Mouse (Mus musculus): ENCODE results near the gene Rapgef4. TPM values are rescaled to one million over a fixed set of nuclear protein-coding genes. Genes with fewer than 3 reads are reported as not detected.

Gene Rapgef4
- polyA plus RNA-seq, 1 experiment from 2014 or later, result 4.2 TPM

DNA sequence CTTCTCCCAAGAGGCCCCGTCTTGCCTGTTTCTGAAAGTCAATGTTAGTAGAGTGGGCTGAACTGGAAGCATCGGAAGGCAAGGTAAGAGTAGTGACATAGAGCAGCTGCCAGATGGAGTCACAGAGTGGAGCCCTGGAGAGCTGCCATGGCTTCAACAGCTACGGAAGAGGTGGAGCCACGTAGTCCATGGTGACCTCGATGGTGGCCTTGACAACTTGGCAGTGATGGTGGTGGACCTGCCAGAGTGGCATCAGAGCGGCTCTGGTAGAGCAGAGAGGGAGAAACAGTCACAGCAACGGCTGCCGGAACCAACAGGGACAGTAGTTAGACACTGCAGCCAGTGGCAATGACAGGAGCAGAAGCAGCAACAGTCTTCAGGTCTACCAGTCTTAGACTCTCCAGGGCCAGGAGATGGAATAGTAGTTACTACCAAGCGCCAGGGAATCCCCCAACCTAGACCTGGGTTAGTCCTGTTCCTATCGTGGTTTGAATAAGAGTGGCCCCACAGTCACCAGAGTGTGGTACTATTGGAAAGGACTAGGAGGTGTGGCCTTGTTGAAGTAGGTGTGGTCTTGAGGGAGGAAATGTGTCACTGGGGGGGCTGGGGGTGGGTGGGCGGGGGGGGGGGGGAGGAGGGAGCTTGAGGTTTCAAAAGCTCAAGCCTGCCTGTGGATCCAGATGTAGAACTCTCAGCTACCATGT is 6.7 kb upstream of the Rapgef4 start:
- Histone ChIP-seq H3K4me2 (no peak overlapping the region), H3K27ac (ENCODE audit: low read depth, low read length) (no peak overlapping the region), H3K27me3 (replicated peaks; ENCODE audit: control insufficient read depth, insufficient read depth, low read length) (peaks cover 1% of the 10 kb centered on the region; the same call in 1 of the 2 replicates), H3K9ac (ENCODE audit: low read depth, low read length) (no peak overlapping the region), H3K9me3 (ENCODE audit: control insufficient read depth, low read length) (no peaks in the 10 kb centered on the region), H3K4me1 (replicated peaks; ENCODE audit: control insufficient read depth, insufficient read depth, low read length) (no peaks in the 10 kb centered on the region), H3K36me3 (ENCODE audit: control insufficient read depth, insufficient read depth, low read length) (no peaks in the 10 kb centered on the region), H3K4me3 (ENCODE audit: low read depth, low read length) (no peak overlapping the region)
- 79% methylated on average over 10 of the region's 11 CpGs for WGBS
- no peak for ATAC-seq (replicated peaks; ENCODE audit: low FRiP score)
- no peak for DNase-seq (ENCODE audit: low spot score)

DNA sequence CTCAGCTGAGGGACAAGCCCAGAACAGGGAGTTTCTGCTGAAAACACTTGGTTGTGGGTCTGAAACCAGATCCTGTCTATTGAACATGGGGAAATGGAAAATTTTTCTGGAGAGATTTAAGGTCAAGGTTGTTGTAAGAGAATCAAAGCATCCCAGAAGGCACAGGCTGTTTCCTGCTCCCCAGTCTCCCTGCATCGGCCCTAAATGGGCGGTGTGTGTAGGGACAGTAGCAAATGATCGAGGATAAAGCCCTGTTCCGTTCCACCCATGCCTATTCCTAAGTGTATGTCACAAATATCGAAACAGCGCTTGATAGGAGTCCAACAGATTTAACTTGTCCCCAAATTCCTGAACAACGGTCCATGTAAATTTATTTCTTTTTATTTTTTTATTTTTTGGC is 1.1 kb upstream of the Rapgef4 start:
- DNase-seq (ENCODE audit: low spot score), result no peak
- H3K4me2 ChIP-seq, result no peak overlapping the region
- ATAC-seq (replicated peaks; ENCODE audit: low FRiP score), result no peak
- no peaks in the 10 kb centered on the region for H3K9me3 ChIP-seq (ENCODE audit: control insufficient read depth, low read length)
- no peaks in the 10 kb centered on the region for H3K36me3 ChIP-seq (ENCODE audit: control insufficient read depth, insufficient read depth, low read length)
- no peak overlapping the region for H3K27ac ChIP-seq (ENCODE audit: low read depth, low read length)
- no peaks in the 10 kb centered on the region; the same call in 1 of the 2 replicates for H3K4me1 ChIP-seq (replicated peaks; ENCODE audit: control insufficient read depth, insufficient read depth, low read length)
- no peak overlapping the region for H3K9ac ChIP-seq (ENCODE audit: low read depth, low read length)
- 86% methylated on average over 7 of the region's 7 CpGs for WGBS
- peaks cover 29% of the 10 kb centered on the region for H3K27me3 ChIP-seq (replicated peaks; ENCODE audit: control insufficient read depth, insufficient read depth, low read length)
- H3K4me3 ChIP-seq (ENCODE audit: low read depth, low read length), result no peak overlapping the region

DNA sequence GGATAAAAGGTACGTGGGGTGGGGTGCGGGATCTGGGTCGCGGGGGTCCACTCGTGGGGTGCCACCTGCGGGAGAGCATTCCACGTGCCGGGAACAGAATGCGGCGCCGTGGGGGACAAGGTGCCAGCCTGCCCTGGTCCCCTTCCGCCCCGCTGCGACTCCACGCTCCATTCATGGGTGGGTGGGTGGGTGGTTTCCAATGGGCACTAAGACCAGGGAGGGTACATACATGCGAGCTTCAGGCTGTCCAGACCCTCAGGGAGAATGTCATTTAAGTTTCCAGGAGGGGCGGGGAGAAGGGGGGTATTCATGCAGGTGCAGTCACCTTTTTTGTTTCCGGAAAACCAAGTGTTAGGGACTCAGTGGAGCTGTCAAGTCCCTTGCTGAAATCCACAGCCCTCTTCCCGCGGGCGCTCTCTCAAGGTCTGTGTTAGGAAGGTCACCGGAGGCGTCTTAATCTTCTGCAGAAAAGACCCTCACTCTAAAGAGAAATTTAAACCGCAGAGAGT is 357 bp downstream of the Rapgef4 start:
- Histone ChIP-seq H3K4me1 (replicated peaks; ENCODE audit: control insufficient read depth, insufficient read depth, low read length) (no peaks in the 10 kb centered on the region; the same call in 1 of the 2 replicates), H3K27me3 (replicated peaks; ENCODE audit: control insufficient read depth, insufficient read depth, low read length) (peaks cover 29% of the 10 kb centered on the region), H3K36me3 (ENCODE audit: control insufficient read depth, insufficient read depth, low read length) (no peaks in the 10 kb centered on the region), H3K9ac (ENCODE audit: low read depth, low read length) (peak overlapping the region; percentile 53), H3K27ac (ENCODE audit: low read depth, low read length) (no peak overlapping the region), H3K4me2 (peak overlapping the region; percentile 91), H3K4me3 (ENCODE audit: low read depth, low read length) (peak overlapping the region; percentile 62), H3K9me3 (ENCODE audit: control insufficient read depth, low read length) (no peaks in the 10 kb centered on the region)
- ATAC-seq (replicated peaks; ENCODE audit: low FRiP score) (no peak), DNase-seq (ENCODE audit: low spot score) (no peak)
- WGBS, result 14% methylated on average over 24 of the region's 24 CpGs

DNA sequence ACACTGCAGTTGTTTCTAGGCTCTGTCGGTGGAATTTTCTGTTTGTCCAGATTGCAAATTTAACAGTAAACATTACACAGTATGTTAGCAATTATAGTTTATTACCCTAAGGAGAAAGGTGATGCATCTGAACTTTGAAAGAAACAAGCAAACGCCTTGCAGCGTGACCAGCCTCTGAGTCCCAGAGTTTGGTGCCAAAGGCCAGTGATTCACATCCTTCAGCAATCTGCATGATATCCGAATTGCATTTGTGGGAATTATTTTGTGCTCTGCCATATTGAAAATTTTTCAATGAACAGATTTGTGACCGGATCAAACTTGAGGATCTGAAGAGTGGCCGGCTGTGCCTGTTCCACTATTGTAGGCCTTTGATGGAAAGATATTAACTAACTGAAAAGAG is 856 bp downstream of the Rapgef4 start:
- no peak overlapping the region; the same call in 1 of the 2 replicates for H3K4me3 ChIP-seq (ENCODE audit: low read depth, low read length)
- H3K4me2 ChIP-seq, result no peak overlapping the region
- whole genome bisulfite sequencing, result 76% methylated on average over 6 of the region's 6 CpGs
- no peaks in the 10 kb centered on the region for H3K9me3 ChIP-seq (ENCODE audit: control insufficient read depth, low read length)
- no peaks in the 10 kb centered on the region for H3K36me3 ChIP-seq (ENCODE audit: control insufficient read depth, insufficient read depth, low read length)
- H3K9ac ChIP-seq (ENCODE audit: low read depth, low read length), result no peak overlapping the region
- no peaks in the 10 kb centered on the region; the same call in 1 of the 2 replicates for H3K4me1 ChIP-seq (replicated peaks; ENCODE audit: control insufficient read depth, insufficient read depth, low read length)
- H3K27me3 ChIP-seq (replicated peaks; ENCODE audit: control insufficient read depth, insufficient read depth, low read length), result peaks cover 29% of the 10 kb centered on the region
- no peak overlapping the region for H3K27ac ChIP-seq (ENCODE audit: low read depth, low read length)
- no peak for DNase-seq (ENCODE audit: low spot score)
- no peak for ATAC-seq (replicated peaks; ENCODE audit: low FRiP score)

DNA sequence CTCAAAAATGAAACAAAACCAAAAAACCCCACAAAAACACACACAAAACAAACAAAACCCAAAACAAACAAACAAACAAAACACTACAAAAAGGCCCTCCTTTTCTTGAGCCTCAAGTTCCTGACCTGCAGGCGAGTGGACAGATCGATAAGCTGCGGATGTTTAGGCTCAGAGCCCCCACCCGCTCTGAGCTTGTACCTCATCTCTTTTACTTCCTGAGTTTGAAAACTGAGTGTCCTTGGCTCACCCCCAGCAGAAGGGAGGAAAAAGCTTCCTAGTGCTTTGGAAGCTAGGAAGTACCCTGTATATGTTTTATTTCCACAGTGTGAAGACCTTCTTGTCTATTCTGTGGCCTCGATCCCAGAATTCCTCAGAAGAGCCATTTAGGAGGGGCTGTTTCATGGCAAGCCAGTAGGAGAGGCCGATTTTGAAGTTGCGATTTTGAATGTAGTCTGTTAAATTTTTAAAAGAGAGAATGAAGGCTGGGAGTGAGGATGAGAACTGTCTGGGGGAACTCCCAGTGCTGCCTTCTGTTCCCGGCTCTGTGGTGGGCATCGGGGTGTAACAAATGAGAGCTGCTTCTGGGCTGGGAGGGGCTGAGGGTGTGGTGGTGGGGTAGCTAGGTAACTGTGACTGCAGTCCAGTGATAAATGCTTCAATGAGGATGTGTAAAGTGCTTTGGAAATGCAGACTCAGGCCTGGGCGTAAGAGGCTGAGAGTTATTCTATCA is 2.0 kb downstream of the Rapgef4 start:
- Histone ChIP-seq H3K4me3 (ENCODE audit: low read depth, low read length) (no peak overlapping the region), H3K27ac (ENCODE audit: low read depth, low read length) (no peak overlapping the region), H3K9me3 (ENCODE audit: control insufficient read depth, low read length) (no peaks in the 10 kb centered on the region), H3K9ac (ENCODE audit: low read depth, low read length) (no peak overlapping the region), H3K36me3 (ENCODE audit: control insufficient read depth, insufficient read depth, low read length) (no peaks in the 10 kb centered on the region), H3K27me3 (replicated peaks; ENCODE audit: control insufficient read depth, insufficient read depth, low read length) (peaks cover 29% of the 10 kb centered on the region), H3K4me2 (0 out of 2 replicates have a peak overlapping the region, but pooled peaks have one; percentile 0), H3K4me1 (replicated peaks; ENCODE audit: control insufficient read depth, insufficient read depth, low read length) (no peaks in the 10 kb centered on the region; the same call in 1 of the 2 replicates)
- 56% methylated on average over 10 of the region's 10 CpGs for WGBS
- ATAC-seq (replicated peaks; ENCODE audit: low FRiP score), result peak; percentile 72
- no peak for DNase-seq (ENCODE audit: low spot score)

DNA sequence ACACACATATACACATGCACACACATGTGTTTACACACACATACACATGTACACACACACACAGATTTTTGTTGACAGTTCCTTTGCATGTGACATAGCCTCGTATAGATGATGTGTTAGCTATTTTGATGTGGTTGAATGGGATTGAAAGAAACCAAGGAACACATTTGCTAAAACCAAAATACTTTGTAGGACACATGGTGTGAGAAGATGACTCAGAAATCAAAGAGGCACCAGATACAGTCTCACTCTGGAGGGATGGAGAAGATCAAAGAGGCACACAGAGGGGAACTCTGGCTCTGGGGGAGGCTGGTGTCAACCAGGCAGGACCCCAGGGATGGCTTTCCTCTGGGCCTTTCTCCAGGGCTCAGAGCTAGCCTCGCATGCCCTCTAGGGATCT is 4.7 kb downstream of the Rapgef4 start:
- ATAC-seq (replicated peaks; ENCODE audit: low FRiP score) (no peak), DNase-seq (ENCODE audit: low spot score) (no peak)
- Histone ChIP-seq H3K4me1 (replicated peaks; ENCODE audit: control insufficient read depth, insufficient read depth, low read length) (no peaks in the 10 kb centered on the region; the same call in 1 of the 2 replicates), H3K9ac (ENCODE audit: low read depth, low read length) (no peak overlapping the region), H3K27me3 (replicated peaks; ENCODE audit: control insufficient read depth, insufficient read depth, low read length) (peaks cover 14% of the 10 kb centered on the region), H3K27ac (ENCODE audit: low read depth, low read length) (no peak overlapping the region), H3K4me2 (no peak overlapping the region), H3K36me3 (ENCODE audit: control insufficient read depth, insufficient read depth, low read length) (no peaks in the 10 kb centered on the region), H3K9me3 (ENCODE audit: control insufficient read depth, low read length) (no peaks in the 10 kb centered on the region), H3K4me3 (ENCODE audit: low read depth, low read length) (no peak overlapping the region)
- WGBS, result 61% methylated on average over 2 of the region's 2 CpGs

DNA sequence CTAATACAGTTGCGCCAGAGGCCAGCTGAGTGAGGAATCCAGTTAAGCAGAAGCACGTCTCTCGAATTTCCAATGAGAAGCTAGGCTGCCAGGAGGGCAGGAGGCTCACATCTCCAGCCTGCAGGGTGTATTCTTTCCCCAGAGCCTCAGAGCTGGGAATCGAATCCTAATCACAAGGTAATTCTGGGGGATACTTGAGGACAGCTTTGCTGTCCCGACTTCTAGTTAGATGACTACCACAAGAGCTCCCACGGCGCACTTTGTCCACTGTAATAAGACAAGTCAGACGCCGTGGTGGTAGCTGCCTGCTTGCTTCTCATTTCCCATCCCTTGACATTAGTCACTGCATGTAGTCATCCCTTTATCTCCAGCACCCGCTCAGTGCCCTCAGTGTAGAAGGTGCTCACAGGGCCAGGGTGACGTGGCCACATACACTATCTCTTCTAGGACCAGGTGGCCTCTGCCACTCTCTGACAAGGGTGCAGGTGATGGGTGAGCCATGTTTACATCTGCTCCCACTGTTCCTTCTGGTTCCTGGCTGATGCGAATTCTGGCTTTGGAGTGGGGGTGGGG is 5.3 kb downstream of the Rapgef4 start:
- WGBS, result 71% methylated on average over 12 of the region's 12 CpGs
- Histone ChIP-seq H3K27ac (ENCODE audit: low read depth, low read length) (no peak overlapping the region), H3K4me2 (no peak overlapping the region), H3K36me3 (ENCODE audit: control insufficient read depth, insufficient read depth, low read length) (no peaks in the 10 kb centered on the region), H3K9ac (ENCODE audit: low read depth, low read length) (no peak overlapping the region), H3K4me3 (ENCODE audit: low read depth, low read length) (no peak overlapping the region), H3K9me3 (ENCODE audit: control insufficient read depth, low read length) (no peaks in the 10 kb centered on the region), H3K27me3 (replicated peaks; ENCODE audit: control insufficient read depth, insufficient read depth, low read length) (peaks cover 8% of the 10 kb centered on the region), H3K4me1 (replicated peaks; ENCODE audit: control insufficient read depth, insufficient read depth, low read length) (no peaks in the 10 kb centered on the region)
- ATAC-seq (replicated peaks; ENCODE audit: low FRiP score), result no peak
- no peak for DNase-seq (ENCODE audit: low spot score)

DNA sequence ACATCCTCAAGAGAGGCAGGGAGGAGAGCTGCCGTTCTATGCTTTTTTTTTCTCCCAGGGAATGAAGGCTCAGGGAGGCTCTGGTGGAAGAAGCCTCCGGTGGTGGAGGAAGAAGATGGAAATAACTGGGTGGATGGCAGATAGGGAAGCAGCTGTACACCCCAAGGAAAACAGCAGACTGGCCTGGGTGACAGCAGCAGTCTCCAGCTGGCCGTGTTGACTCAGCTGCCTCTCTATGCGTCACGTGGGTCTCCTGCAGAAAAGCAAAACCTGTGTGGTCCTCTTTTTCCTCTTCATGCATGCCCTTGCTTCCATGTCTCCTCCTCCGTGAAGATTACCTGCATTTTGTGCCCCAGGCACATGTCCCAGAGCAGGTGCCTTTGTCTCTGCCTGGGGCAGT is 7.5 kb downstream of the Rapgef4 start:
- H3K27me3 ChIP-seq (replicated peaks; ENCODE audit: control insufficient read depth, insufficient read depth, low read length), result no peaks in the 10 kb centered on the region
- H3K27ac ChIP-seq (ENCODE audit: low read depth, low read length), result no peak overlapping the region
- no peak overlapping the region for H3K4me3 ChIP-seq (ENCODE audit: low read depth, low read length)
- no peak overlapping the region for H3K9ac ChIP-seq (ENCODE audit: low read depth, low read length)
- H3K36me3 ChIP-seq (ENCODE audit: control insufficient read depth, insufficient read depth, low read length), result no peaks in the 10 kb centered on the region
- H3K4me2 ChIP-seq, result no peak overlapping the region
- ATAC-seq (replicated peaks; ENCODE audit: low FRiP score), result no peak
- no peaks in the 10 kb centered on the region for H3K4me1 ChIP-seq (replicated peaks; ENCODE audit: control insufficient read depth, insufficient read depth, low read length)
- DNase-seq (ENCODE audit: low spot score), result no peak
- H3K9me3 ChIP-seq (ENCODE audit: control insufficient read depth, low read length), result no peaks in the 10 kb centered on the region
- WGBS, result 64% methylated on average over 6 of the region's 6 CpGs
